Mouse (Mus musculus): ENCODE measurements around the gene Kpna4. TPM values are rescaled to one million over a fixed set of nuclear protein-coding genes. Genes with fewer than 3 reads are reported as not detected.

Gene Kpna4
- polyA plus RNA-seq, 1 experiment from 2014 or later: 30.1 TPM

Other genes starting within 250 kb of the Kpna4 start
- gene Ift80, start 122.5 kb downstream of the Kpna4 start, polyA plus RNA-seq (2015; fragmentation: Nextera tagmentation; extraction: Ambion mirVana): 16.7 and 19.6 TPM in 2 replicates
- 143 and 144 TPM in 2 replicates for gene Smc4, start 122.4 kb downstream of the Kpna4 start, polyA plus RNA-seq (2015; fragmentation: Nextera tagmentation; extraction: Ambion mirVana)
- 77.5 and 86.0 TPM in 2 replicates for gene Trim59, start 82.4 kb downstream of the Kpna4 start, polyA plus RNA-seq (2015; fragmentation: Nextera tagmentation; extraction: Ambion mirVana)
- 0.13 TPM in 1 of 2 replicates, not detected in the other for gene Arl14, start 95.3 kb upstream of the Kpna4 start, polyA plus RNA-seq (2015; fragmentation: Nextera tagmentation; extraction: Ambion mirVana)
- gene Ppm1l, start 189.7 kb upstream of the Kpna4 start, polyA plus RNA-seq (2015; fragmentation: Nextera tagmentation; extraction: Ambion mirVana): 7.3 and 9.2 TPM in 2 replicates

Data from embryonic facial prominence, embryonic 15.5 days (tissue).